Mouse (Mus musculus): ENCODE results near the gene Mrpl30.

The Mrpl30 gene

GRCm38 (mm10) chr1:37900288-37900687 lies 10.0 kb downstream of the Mrpl30 start:
- no peak for DNase-seq (ENCODE audit: low spot score)

- DNase-seq (ENCODE audit: low spot score) = no peak
These were observed 12.9 kb downstream of the Mrpl30 start for GRCm38 (mm10) chr1:37903178-37903577.

- no peak for DNase-seq (ENCODE audit: low spot score)
These were observed 22.5 kb downstream of the Mrpl30 start for GRCm38 (mm10) chr1:37912751-37913150.

GRCm38 (mm10) chr1:37916393-37916792 lies 26.1 kb downstream of the Mrpl30 start, which contains the start of gene Lyg2:
Gene Lyg2 (minus strand): TSS chr1:37916493.
- DNase-seq (ENCODE audit: low spot score) = no peak

GRCm38 (mm10) chr1:37917666-37918065 lies 27.4 kb downstream of the Mrpl30 start:
- no peak for DNase-seq (ENCODE audit: low spot score)

- no peak for DNase-seq (ENCODE audit: low spot score)
These were observed 27.8 kb downstream of the Mrpl30 start for GRCm38 (mm10) chr1:37918096-37918495.

- no peak for DNase-seq (ENCODE audit: low spot score)
These were observed 32.3 kb downstream of the Mrpl30 start for GRCm38 (mm10) chr1:37922536-37922935.

- no peak for DNase-seq (ENCODE audit: low spot score)
These were observed 35.7 kb downstream of the Mrpl30 start for GRCm38 (mm10) chr1:37925971-37926370.

- DNase-seq (ENCODE audit: low spot score) = peak; percentile 7
These were observed 41.5 kb downstream of the Mrpl30 start for GRCm38 (mm10) chr1:37931806-37932205.
